Mouse (Mus musculus) left cerebral cortex, adult 8-10 months (tissue): ENCODE data around the gene Rps6kl1. TPM values are rescaled to one million over a fixed set of nuclear protein-coding genes. Genes with fewer than 3 reads are reported as not detected.

Experiments
- DNase-seq, 2 experiments: peaks; one replicate each; pipeline ENCODE4 v3.0.0; 2022; ENCODE audit warnings: low spot score in 2 of 2
- total RNA-seq, 4 experiments: library from RNA; stranded (reverse); gene quantifications; 2 replicates each; pipeline ENCODE4 v1.2.4; 2022

Gene Rps6kl1
- 10 to 100 TPM; 35.0 to 37.6 (median 36.6) TPM for total RNA-seq

- DNase-seq, result peak; percentile 62 to 84
Measured at GRCm38 (mm10) chr12:85151002-85151774, at the start of gene Rps6kl1. TSS of gene Rps6kl1 (minus strand) at chr12:85151264.

GRCm38 (mm10) chr12:85199954-85200353 is 48.9 kb upstream of the Rps6kl1 start:
- no peak for DNase-seq

GRCm38 (mm10) chr12:85197936-85198335 is 46.9 kb upstream of the Rps6kl1 start:
- DNase-seq, result no peak

GRCm38 (mm10) chr12:85197371-85197770 is 46.3 kb upstream of the Rps6kl1 start:
- no peak for DNase-seq

- no peak for DNase-seq
Measured at GRCm38 (mm10) chr12:85196191-85196590, 45.1 kb upstream of the Rps6kl1 start.

- no peak for DNase-seq
Measured at GRCm38 (mm10) chr12:85195086-85195485, 44.0 kb upstream of the Rps6kl1 start.

GRCm38 (mm10) chr12:85194623-85195018 is 43.6 kb upstream of the Rps6kl1 start:
- DNase-seq, result no peak

GRCm38 (mm10) chr12:85193923-85194622 is 43.0 kb upstream of the Rps6kl1 start:
- DNase-seq, result no peak

- DNase-seq, result no peak
Measured at GRCm38 (mm10) chr12:85193146-85193545, 42.1 kb upstream of the Rps6kl1 start.

- DNase-seq, result no peak
Measured at GRCm38 (mm10) chr12:85192461-85193108, 41.5 kb upstream of the Rps6kl1 start.

- no peak for DNase-seq
Measured at GRCm38 (mm10) chr12:85190290-85190689, 39.2 kb upstream of the Rps6kl1 start.

- no peak for DNase-seq
Measured at GRCm38 (mm10) chr12:85186361-85186760, 35.3 kb upstream of the Rps6kl1 start.

GRCm38 (mm10) chr12:85185810-85186209 is 34.7 kb upstream of the Rps6kl1 start:
- DNase-seq, result no peak

- DNase-seq, result no peak
Measured at GRCm38 (mm10) chr12:85184118-85184517, 33.1 kb upstream of the Rps6kl1 start.

- DNase-seq, result no peak
Measured at GRCm38 (mm10) chr12:85182898-85183297, 31.8 kb upstream of the Rps6kl1 start.

- DNase-seq, result no peak
Measured at GRCm38 (mm10) chr12:85182345-85182643, 31.2 kb upstream of the Rps6kl1 start.

GRCm38 (mm10) chr12:85181475-85182344 is 30.6 kb upstream of the Rps6kl1 start:
- DNase-seq, result no peak

- DNase-seq, result no peak
Measured at GRCm38 (mm10) chr12:85178294-85178693, 27.2 kb upstream of the Rps6kl1 start.

- no peak for DNase-seq
Measured at GRCm38 (mm10) chr12:85177740-85178239, 26.7 kb upstream of the Rps6kl1 start, which contains the start of gene Pgf. TSS of gene Pgf (minus strand) at chr12:85177790.

- DNase-seq, result no peak
Measured at GRCm38 (mm10) chr12:85176846-85177523, 25.9 kb upstream of the Rps6kl1 start.
